Mouse (Mus musculus): ENCODE measurements around the gene Dhh. TPM values are rescaled to one million over a fixed set of nuclear protein-coding genes. Genes with fewer than 3 reads are reported as not detected.

The Dhh gene
- not detected for total RNA-seq (2023)

GRCm38 (mm10) chr15:98897928-98898800 is at the start of gene Dhh:
Gene Dhh, minus strand, starts transcription at chr15:98898540.

GRCm38 (mm10) chr15:98934217-98934839 is 36.0 kb upstream of the Dhh start, which contains the start of gene Tuba1b:
Gene Tuba1b, minus strand, starts transcription at chr15:98934565.

GRCm38 (mm10) chr15:98917538-98918498 is 19.5 kb upstream of the Dhh start, which contains the start of gene Lmbr1l:
Gene Lmbr1l, minus strand, starts transcription at chr15:98918231.

GRCm38 (mm10) chr15:98893940-98894745 is 4.2 kb downstream of the Dhh start, which contains the start of gene Rhebl1:
Gene Rhebl1, minus strand, starts transcription at chr15:98894540.

GRCm38 (mm10) chr15:98871070-98871915 is 27.0 kb downstream of the Dhh start, which contains the start of gene Kmt2d:
Gene Kmt2d, minus strand, starts transcription at chr15:98871204.

Other genes starting within 250 kb of the Dhh start
- gene Ddx23, start 235.6 kb downstream of the Dhh start, total RNA-seq (2023), result 100 to 1,000 TPM in 1 of 2 experiments, 10 to 100 TPM in 1; 97.7 to 139 TPM
- 1 to 10 TPM; 3.8 to 5.4 TPM for gene Rnd1, start 221.1 kb downstream of the Dhh start, total RNA-seq (2023)
- not detected for gene Ccdc65, start 190.3 kb downstream of the Dhh start, total RNA-seq (2023)
- gene Fkbp11, start 170.3 kb downstream of the Dhh start, total RNA-seq (2023), result 1 to 10 TPM in 1 of 2 experiments, under 1 TPM in 1; 0.94 to 1.3 TPM
- 10 to 100 TPM; 85.4 to 92.2 TPM for gene Arf3, start 135.3 kb downstream of the Dhh start, total RNA-seq (2023)
- gene Wnt10b, start 120.4 kb downstream of the Dhh start, total RNA-seq (2023), result not detected
- not detected for gene Wnt1, start 108.7 kb downstream of the Dhh start, total RNA-seq (2023)
- gene Ddn, start 89.0 kb downstream of the Dhh start, total RNA-seq (2023), result not detected
- 10 to 100 TPM; 54.0 to 54.3 TPM for gene Prkag1, start 67.0 kb downstream of the Dhh start, total RNA-seq (2023)
- gene Kmt2d, start 27.3 kb downstream of the Dhh start, total RNA-seq (2023), result 100 to 1,000 TPM; 118 to 120 TPM
- gene Rhebl1, start 4.0 kb downstream of the Dhh start, total RNA-seq (2023), result 10 to 100 TPM in 1 of 2 experiments, 1 to 10 TPM in 1; 4.6 to 10.5 TPM
- gene Lmbr1l, start 19.7 kb upstream of the Dhh start, total RNA-seq (2023), result 100 to 1,000 TPM; 112 to 113 TPM
- gene Tuba1b, start 36.0 kb upstream of the Dhh start, total RNA-seq (2023), result 100 to 1,000 TPM; 138 to 142 TPM
- gene Gm49450, start 55.0 kb upstream of the Dhh start, total RNA-seq (2023), result not detected
- 100 to 1,000 TPM; 119 to 136 TPM for gene Tuba1a, start 55.2 kb upstream of the Dhh start, total RNA-seq (2023)
- 100 to 1,000 TPM; 144 to 185 TPM for gene Tuba1c, start 131.4 kb upstream of the Dhh start, total RNA-seq (2023)
- gene Prph, start 156.6 kb upstream of the Dhh start, total RNA-seq (2023), result not detected
- gene Troap, start 176.0 kb upstream of the Dhh start, total RNA-seq (2023), result 1 to 10 TPM in 1 of 2 experiments, not detected in 1; 2.2 TPM
- gene C1ql4, start 189.3 kb upstream of the Dhh start, total RNA-seq (2023), result not detected
- gene Dnajc22, start 194.6 kb upstream of the Dhh start, total RNA-seq (2023), result 10 to 100 TPM in 1 of 2 experiments, 1 to 10 TPM in 1; 9.7 to 10.2 TPM
- gene Spats2, start 227.4 kb upstream of the Dhh start, total RNA-seq (2023), result 1 to 10 TPM in 1 of 2 experiments, under 1 TPM in 1; 0.97 to 1.0 TPM

Measured in monocyte, adult 59 days (primary cell).